Mouse (Mus musculus) frontal cortex, postnatal 10 days (tissue): ENCODE measurements around the gene Frat1.
A peak's percentile ranks its signal among the peaks of the same experiment; 100 is the strongest.

ENCODE experiments used
- DNase-seq, 2 experiments: peaks; one replicate each; pipeline ENCODE4 v3.0.0; 2022; ENCODE audit warnings: low spot score in 2 of 2, mixed read lengths in 1 of 2

Gene Frat1

DNA sequence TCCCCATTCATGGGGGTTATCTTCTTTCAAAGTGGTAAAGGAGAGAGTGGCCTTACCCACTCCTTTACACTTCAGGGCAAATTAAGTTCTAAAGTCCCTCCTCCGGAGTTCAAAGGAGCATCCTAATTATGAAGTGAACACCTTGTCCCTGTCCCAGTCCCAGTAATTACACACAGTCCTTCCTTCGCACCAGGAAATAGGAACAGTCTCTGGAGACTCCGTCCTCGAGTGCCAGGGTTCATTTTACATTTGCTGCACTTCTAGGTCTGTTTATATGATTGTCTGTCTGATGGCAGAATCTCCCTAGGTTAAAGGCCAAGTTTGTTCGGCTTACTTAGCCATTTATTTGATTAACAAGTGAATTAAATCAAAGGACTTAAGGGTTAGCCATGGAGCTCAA is 13.4 kb upstream of the Frat1 start:
- DNase-seq, result no peak

DNA sequence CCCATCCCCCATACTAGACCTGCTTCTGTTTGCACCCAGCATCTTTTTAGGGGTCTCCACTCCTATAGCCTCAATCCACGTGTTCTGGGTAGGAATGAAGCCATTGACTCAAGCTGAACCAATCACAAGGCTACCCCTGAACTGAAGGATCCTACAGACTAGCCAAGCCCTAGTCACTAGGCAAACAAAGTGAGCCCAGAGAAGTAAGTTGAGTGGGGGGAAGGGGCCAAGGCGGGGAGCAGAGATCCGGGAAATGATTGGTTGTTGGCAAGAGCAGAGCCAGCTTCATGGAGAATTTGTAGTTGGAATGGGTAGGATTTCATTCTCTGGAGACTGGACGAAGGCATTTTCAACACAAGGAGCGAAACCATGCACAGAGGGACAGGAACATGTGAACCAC is 12.9 kb upstream of the Frat1 start:
- DNase-seq, result no peak

GRCm38 (mm10) chr19:41817325-41817724 is 12.4 kb upstream of the Frat1 start:
- DNase-seq, result no peak

GRCm38 (mm10) chr19:41818749-41819148 is 11.0 kb upstream of the Frat1 start:
- no peak for DNase-seq

GRCm38 (mm10) chr19:41821436-41821835 is 8.3 kb upstream of the Frat1 start:
- no peak for DNase-seq

DNA sequence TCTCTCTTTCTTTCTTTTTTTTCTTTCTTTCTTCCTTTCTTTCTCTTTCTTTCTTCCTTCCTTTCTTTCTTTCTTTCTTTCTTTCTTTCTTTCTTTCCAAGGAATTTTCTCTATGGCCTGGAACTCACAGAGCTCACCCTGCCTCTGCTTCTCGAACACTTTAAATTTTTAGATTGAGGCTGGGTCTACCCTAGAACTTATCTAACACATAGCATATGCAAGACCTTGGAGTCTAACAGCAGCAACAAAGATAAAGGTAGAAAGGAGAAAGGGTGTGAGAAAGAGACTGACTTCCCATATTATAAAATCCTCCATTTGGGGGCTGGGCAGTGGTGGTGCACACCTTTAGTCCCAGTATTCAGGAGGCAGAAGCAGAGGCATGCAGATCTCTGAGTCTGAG is 7.2 kb upstream of the Frat1 start:
- DNase-seq, result no peak

DNA sequence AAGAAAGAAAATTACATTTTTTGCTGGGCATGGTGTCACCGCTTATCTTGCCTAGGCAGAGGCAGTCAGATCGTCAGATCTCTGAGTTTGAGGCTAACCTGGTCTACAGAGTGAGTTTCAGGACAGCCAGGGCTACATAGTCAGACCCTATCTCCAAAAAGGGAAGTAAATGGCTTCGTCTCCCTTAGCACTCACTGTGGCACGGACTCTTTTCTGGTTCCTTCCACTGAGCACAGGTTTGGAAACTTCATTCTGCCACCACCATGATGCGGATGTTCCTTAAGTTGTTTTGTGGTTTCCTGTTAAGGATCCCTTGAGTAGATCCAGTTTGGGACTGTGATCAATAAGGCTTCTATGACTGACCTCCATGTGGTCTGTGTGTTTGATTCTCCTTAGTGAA is 4.8 kb upstream of the Frat1 start:
- no peak for DNase-seq

- no peak for DNase-seq
Observed at GRCm38 (mm10) chr19:41826529-41826928, 3.2 kb upstream of the Frat1 start.

DNA sequence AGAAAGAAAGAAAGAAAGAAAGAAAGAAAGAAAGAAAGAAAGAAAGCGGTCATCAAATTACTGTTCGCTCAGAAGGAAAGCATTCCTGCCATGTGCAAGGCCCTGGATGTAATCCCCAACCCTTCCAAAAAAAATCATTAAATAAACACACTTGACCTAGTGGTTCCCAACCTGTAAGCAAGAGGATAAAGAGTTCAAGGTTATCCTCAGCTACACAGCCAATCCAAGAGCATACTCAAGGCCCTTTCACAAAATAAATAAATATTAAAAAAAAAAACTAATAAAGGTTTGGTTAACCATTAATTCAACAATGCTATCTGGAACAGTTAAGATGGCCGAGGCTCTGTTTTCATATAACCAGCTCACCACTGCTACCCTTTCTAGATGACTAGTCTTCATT is 829 bp upstream of the Frat1 start:
- no peak for DNase-seq

GRCm38 (mm10) chr19:41830106-41831031 is 599 bp downstream of the Frat1 start:
- DNase-seq, result peak; percentile 53 to 58

DNA sequence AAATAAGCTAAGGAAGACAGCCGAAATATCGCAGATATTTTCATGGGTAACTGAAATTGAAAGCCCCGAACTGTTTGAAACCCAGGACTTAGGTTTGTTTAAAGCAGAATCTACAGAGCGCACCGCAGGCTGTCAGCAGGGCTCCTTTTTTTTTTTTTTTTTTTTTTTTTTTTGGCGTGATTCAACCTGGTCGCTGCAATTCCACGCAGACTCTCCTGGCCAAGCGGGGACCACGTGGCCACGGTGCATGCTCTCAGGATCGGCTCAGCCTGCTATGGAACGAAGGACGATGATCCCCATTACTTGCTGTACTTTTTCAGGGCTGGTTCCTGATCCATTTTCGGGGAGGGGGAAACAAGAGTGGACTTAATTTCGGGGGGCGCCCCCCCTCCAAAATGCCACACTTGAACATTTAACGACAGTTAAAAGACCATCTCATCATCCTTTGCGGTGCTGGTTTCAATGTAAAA is 1.4 kb downstream of the Frat1 start:
- peak in 1 of 2 experiments; percentile 37 for DNase-seq

DNA sequence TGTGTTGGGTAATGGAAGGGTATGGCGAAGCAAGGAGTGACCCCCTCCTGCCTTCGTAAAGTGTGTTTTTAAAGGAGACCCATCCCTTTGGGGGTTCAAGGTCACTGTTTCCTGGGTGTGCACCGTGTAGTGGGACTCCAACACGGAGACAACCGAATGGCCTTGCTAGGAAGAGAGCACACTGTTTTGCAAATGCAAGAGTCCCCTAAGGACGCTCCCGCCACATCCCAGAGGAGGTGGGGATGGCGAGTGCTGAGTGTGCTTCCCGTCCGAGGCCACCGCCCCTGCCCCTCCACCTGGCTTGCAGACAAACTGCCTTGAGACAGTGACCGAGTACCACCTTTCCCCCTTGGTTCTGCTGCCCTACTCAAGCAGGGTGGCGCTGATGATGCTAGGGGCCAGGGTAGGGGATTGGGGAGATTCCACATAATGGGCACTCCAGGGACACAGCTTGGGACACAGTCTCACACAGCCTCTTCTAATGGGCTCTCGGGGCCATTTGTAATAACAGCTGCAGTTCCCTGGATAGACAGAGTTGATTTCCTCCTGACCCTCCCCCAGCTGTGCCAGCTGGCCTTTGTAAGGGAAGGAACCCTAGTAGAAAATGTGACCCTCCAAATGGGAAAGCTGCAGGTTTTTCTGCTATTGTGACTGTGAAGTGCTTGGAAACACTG is 2.1 kb downstream of the Frat1 start:
- DNase-seq, result no peak

GRCm38 (mm10) chr19:41832501-41833201 is 2.9 kb downstream of the Frat1 start:
- DNase-seq, result no peak

- DNase-seq, result no peak
Observed at GRCm38 (mm10) chr19:41835407-41835806, 5.6 kb downstream of the Frat1 start.

DNA sequence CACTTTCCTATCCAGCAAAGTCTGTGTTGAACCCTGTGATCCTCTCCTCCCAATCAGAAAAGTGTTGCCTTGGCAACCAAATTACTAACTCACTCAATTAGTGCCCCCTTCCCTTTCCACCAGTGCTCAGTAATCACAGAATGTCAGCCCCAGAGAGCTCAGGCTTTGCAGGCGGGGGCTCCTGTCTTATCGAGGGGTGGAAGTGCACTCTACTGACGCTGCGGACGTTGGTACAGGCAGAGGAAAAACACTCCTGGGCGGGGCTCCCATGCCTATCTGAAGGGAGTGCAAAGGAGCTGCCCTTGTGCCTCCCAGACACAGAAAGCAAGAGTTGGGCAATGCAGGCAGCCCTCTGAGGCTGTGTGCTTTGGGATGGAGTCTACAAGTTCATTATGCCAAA is 6.0 kb downstream of the Frat1 start:
- DNase-seq, result peak; percentile 45 to 48

- no peak for DNase-seq
Observed at GRCm38 (mm10) chr19:41836719-41837118, 6.9 kb downstream of the Frat1 start.

- no peak for DNase-seq
Observed at GRCm38 (mm10) chr19:41837194-41837916, 7.6 kb downstream of the Frat1 start.

GRCm38 (mm10) chr19:41837917-41838261 is 8.1 kb downstream of the Frat1 start:
- DNase-seq, result no peak

DNA sequence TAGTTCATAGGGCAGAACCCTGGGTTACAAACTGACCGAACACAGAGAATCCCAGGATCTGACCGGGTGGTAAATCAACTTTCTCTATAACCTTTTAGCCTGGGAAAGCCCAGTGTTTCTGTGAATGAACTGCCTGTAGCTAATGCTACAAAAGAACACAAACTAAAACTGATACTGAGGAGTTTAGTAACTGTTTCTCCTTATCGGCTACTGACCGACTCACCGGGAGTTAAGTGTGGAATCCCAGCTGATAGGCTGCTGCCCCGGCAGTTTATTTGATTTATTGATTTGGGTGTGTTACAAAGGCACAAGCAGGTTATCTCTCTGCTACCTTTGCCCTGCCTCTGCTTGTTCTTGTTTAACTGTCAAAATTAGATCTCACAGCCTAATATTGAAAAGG is 9.0 kb downstream of the Frat1 start:
- DNase-seq, result no peak

- DNase-seq, result no peak
Observed at GRCm38 (mm10) chr19:41839685-41840084, 9.9 kb downstream of the Frat1 start.

- no peak for DNase-seq
Observed at GRCm38 (mm10) chr19:41841105-41841750, 11.5 kb downstream of the Frat1 start.
